Mouse (Mus musculus): Measurements from ENCODE around the gene Gm44503. TPM values are rescaled to one million over a fixed set of nuclear protein-coding genes. Genes with fewer than 3 reads are reported as not detected.

The Gm44503 gene
- polyA plus RNA-seq, 1 experiment from 2014 or later: not detected

DNA sequence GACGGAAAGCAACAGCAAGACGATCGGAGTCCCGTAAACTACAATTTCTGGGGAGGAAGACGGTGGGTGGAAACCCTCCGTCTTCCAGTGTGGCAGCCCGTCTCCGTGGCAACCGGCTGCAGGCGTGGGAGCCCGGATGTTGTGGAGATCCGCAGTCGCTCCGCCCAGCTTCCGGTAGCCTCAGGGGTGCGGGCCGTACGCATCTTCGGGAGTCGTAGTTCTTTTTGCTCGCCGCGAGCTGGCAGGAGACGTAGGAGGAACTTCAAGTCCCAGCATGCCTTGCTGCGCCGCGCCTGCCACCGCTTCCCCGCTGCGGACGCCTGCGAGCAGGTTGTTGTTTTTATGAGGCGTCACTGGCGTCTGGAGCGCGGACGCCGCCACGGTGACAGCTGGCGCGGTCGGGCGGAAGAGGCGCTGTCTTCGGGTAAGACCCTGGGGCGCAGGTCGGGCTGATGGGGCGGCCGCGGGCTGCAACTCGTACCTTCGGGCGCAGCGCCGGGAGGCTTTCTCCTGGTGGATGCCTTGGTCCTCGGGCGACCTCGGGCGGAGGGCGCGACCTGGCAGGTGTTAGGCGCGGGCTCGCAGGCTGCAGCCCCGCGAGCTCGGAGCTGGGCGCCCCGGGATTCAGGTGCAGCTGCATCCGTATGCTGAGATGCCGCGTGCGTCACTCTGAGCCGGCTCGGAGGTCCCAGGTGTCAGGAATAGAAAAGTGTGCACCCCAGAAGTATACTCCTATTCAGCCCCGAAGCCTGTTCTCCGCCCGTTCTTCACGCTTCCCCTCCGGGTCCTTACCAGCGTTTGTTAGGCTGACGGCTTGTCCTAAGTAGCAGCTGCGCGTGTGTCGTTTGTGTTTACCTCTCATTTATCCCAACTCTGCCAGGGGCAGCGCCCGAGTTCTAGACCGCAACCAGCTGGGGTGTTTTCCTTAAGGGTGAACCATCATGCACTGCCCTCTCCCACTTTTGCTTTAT is 26.9 kb downstream of the Gm44503 start, which contains the start of the genes Ccpg1os and Ccpg1:
Gene Ccpg1os (minus strand): TSS at position 133 of the 971 bp plus-strand sequence.
Gene Ccpg1 (plus strand): TSS at position 180 of the 971 bp plus-strand sequence.
- peak; percentile 98 for DNase-seq (ENCODE audit: low spot score)
- Histone ChIP-seq H3K4me2 (ENCODE audit: low read length) (peak within 1 kb of the TSS; percentile 89), H3K4me1 (replicated peaks; ENCODE audit: insufficient read depth, low read length) (peaks cover 13% of the 10 kb centered on the region), H3K36me3 (ENCODE audit: insufficient read depth, low read length) (no peaks in the 10 kb centered on the region), H3K27ac (peak within 1 kb of the TSS; percentile 60; the same call in 1 of the 2 replicates), H3K9ac (ENCODE audit: low read depth, low read length) (peak within 1 kb of the TSS; percentile 82), H3K9me3 (replicated peaks; ENCODE audit: low read length) (no peaks in the 10 kb centered on the region), H3K27me3 (ENCODE audit: insufficient read depth, low read length) (no peaks in the 10 kb centered on the region), H3K4me3 (replicated peaks; ENCODE audit: low read depth, low read length) (peak within 1 kb of the TSS; percentile 89)
- WGBS: under 1% methylated on average over 88 of the region's 88 CpGs
- peak; percentile 98 for ATAC-seq (replicated peaks; ENCODE audit: low FRiP score, low read depth)
- TF ChIP-seq CTCF (IDR thresholded peaks at IDR 0.05; ENCODE audit: low read depth): no peak

DNA sequence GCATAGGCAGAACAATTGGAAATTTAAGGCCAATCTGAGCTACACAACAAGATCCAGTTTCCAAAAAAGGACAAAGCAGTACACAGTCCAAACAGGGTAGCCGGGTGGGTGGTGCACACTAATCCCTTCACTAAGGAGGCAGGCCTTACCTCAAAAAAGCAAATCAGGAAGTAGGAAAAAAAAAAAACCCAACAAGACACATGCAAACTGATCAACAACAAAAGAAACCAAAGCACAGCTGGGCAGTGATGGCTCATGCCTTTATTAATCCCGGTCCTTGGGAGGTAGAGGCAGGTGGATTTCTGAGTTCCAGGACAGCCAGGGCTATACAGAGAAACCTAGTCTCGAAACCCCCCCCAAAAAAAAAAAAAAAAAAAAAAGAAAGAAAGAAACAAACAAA is 29.1 kb downstream of the Gm44503 start:
- TF ChIP-seq CTCF (IDR thresholded peaks at IDR 0.05; ENCODE audit: low read depth): no peak
- ATAC-seq (replicated peaks; ENCODE audit: low FRiP score, low read depth): no peak
- WGBS: 65% methylated on average over 3 of the region's 3 CpGs
- Histone ChIP-seq H3K27me3 (ENCODE audit: insufficient read depth, low read length) (no peaks in the 10 kb centered on the region), H3K4me2 (ENCODE audit: low read length) (no peak overlapping the region), H3K27ac (no peak overlapping the region), H3K9me3 (replicated peaks; ENCODE audit: low read length) (no peaks in the 10 kb centered on the region), H3K4me3 (replicated peaks; ENCODE audit: low read depth, low read length) (no peak overlapping the region), H3K9ac (ENCODE audit: low read depth, low read length) (no peak overlapping the region), H3K4me1 (replicated peaks; ENCODE audit: insufficient read depth, low read length) (peaks cover 13% of the 10 kb centered on the region), H3K36me3 (ENCODE audit: insufficient read depth, low read length) (no peaks in the 10 kb centered on the region)
- no peak for DNase-seq (ENCODE audit: low spot score)

DNA sequence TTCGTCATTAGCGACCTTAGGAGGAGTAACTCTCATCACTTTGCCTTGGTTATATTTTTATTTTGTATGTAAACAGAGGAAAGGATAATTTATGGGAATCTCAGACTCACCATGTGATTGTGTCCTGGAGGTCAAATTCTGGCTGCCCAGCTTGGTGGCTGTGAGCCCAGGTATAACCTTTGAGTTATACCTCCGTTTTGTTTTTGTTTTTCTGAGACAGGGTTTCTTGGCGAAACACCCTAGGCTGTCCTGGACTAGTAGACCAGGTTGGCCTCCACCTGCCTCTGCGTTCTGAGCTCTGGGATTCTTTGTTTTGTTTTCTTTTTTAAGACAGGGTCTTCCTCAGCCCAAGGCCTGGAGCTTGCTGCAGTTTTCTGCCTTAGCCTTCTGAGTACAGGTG is 30.1 kb downstream of the Gm44503 start:
- Histone ChIP-seq H3K4me3 (replicated peaks; ENCODE audit: low read depth, low read length) (no peak overlapping the region), H3K27me3 (ENCODE audit: insufficient read depth, low read length) (no peaks in the 10 kb centered on the region), H3K9ac (ENCODE audit: low read depth, low read length) (no peak overlapping the region), H3K4me2 (ENCODE audit: low read length) (no peak overlapping the region), H3K36me3 (ENCODE audit: insufficient read depth, low read length) (no peaks in the 10 kb centered on the region), H3K9me3 (replicated peaks; ENCODE audit: low read length) (no peaks in the 10 kb centered on the region), H3K4me1 (replicated peaks; ENCODE audit: insufficient read depth, low read length) (peaks cover 13% of the 10 kb centered on the region), H3K27ac (no peak overlapping the region)
- DNase-seq (ENCODE audit: low spot score) (no peak), ATAC-seq (replicated peaks; ENCODE audit: low FRiP score, low read depth) (no peak)
- 72% methylated on average over 5 of the region's 5 CpGs for WGBS
- no peak for TF ChIP-seq CTCF (IDR thresholded peaks at IDR 0.05; ENCODE audit: low read depth)

DNA sequence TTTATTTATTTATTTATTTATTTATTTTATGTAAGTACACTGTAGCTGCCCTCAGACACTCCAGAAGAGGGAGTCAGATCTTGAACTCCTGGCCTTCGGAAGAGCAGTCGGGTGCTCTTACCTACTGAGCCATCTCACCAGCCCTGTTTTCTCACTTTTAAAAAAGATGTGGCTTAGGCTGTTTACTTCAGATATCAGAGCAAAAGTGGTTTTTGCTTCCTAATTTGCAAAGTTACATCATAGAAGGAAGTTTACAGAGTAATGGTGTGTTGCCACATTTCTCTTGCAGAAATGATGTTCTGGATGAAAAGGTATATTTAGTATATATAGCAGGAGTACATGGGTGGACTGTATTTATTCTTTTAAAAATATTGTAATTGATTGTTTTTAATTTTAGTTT is 32.8 kb downstream of the Gm44503 start:
- 90% methylated on average over 2 of the region's 2 CpGs for WGBS
- no peak for TF ChIP-seq CTCF (IDR thresholded peaks at IDR 0.05; ENCODE audit: low read depth)
- no peak overlapping the region for H3K4me3 ChIP-seq (replicated peaks; ENCODE audit: low read depth, low read length)
- H3K9ac ChIP-seq (ENCODE audit: low read depth, low read length): no peak overlapping the region
- H3K4me1 ChIP-seq (replicated peaks; ENCODE audit: insufficient read depth, low read length): peaks cover under 1% of the 10 kb centered on the region; the same call in 1 of the 2 replicates
- DNase-seq (ENCODE audit: low spot score) (no peak), ATAC-seq (replicated peaks; ENCODE audit: low FRiP score, low read depth) (no peak)
- no peaks in the 10 kb centered on the region for H3K36me3 ChIP-seq (ENCODE audit: insufficient read depth, low read length)
- no peaks in the 10 kb centered on the region for H3K27me3 ChIP-seq (ENCODE audit: insufficient read depth, low read length)
- no peaks in the 10 kb centered on the region for H3K9me3 ChIP-seq (replicated peaks; ENCODE audit: low read length)
- H3K4me2 ChIP-seq (ENCODE audit: low read length): no peak overlapping the region
- no peak overlapping the region for H3K27ac ChIP-seq

DNA sequence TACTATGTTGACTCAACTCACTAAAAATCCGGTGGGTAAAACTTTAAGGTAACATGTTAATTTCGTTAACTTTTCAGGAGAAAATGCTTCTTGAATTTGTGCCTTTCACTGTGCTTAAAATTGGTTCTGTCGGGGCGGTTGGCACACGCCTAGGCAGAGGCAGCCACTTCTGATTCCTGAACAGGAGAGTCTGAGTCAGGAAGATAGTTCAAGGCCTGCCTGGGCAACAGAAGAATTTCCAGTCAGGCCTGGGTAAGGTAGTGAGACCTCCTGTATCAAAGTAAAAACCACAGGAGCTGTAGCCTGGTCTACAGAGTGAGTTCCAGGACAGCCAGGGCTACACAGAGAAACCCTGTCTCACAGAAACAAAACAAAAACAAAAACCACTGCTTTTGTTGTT is 33.9 kb downstream of the Gm44503 start:
- ATAC-seq (replicated peaks; ENCODE audit: low FRiP score, low read depth): no peak
- 90% methylated on average over 5 of the region's 5 CpGs for WGBS
- no peak overlapping the region for H3K9ac ChIP-seq (ENCODE audit: low read depth, low read length)
- DNase-seq (ENCODE audit: low spot score): no peak
- no peak overlapping the region for H3K4me3 ChIP-seq (replicated peaks; ENCODE audit: low read depth, low read length)
- H3K4me2 ChIP-seq (ENCODE audit: low read length): no peak overlapping the region
- H3K36me3 ChIP-seq (ENCODE audit: insufficient read depth, low read length): no peaks in the 10 kb centered on the region
- H3K4me1 ChIP-seq (replicated peaks; ENCODE audit: insufficient read depth, low read length): no peaks in the 10 kb centered on the region
- no peak for TF ChIP-seq CTCF (IDR thresholded peaks at IDR 0.05; ENCODE audit: low read depth)
- H3K27me3 ChIP-seq (ENCODE audit: insufficient read depth, low read length): no peaks in the 10 kb centered on the region
- H3K27ac ChIP-seq: no peak overlapping the region; the same call in 1 of the 2 replicates
- H3K9me3 ChIP-seq (replicated peaks; ENCODE audit: low read length): no peaks in the 10 kb centered on the region

DNA sequence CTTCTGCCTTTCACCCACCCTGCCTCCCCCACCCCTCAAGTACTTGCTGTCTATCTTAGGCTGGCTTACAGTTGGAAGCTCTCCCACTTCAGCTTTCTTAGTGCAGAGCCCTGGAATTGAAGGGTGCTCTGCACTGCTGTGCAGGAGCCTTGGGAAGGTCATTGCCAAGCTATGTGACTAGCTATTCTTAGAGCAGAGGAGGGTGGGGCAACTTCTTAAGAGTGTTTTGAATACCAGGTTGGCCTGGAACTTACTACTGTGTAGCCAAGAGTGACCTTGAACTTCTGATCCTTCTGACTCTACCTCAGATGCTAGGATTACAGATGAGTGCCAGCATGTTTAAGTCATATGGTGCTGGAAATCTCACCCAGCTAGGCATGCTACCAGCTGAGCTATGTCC is 37.5 kb downstream of the Gm44503 start:
- H3K4me3 ChIP-seq (replicated peaks; ENCODE audit: low read depth, low read length): no peak overlapping the region
- no peak for TF ChIP-seq CTCF (IDR thresholded peaks at IDR 0.05; ENCODE audit: low read depth)
- H3K9me3 ChIP-seq (replicated peaks; ENCODE audit: low read length): no peaks in the 10 kb centered on the region
- H3K27ac ChIP-seq: no peak overlapping the region
- H3K27me3 ChIP-seq (ENCODE audit: insufficient read depth, low read length): no peaks in the 10 kb centered on the region
- no peaks in the 10 kb centered on the region for H3K4me1 ChIP-seq (replicated peaks; ENCODE audit: insufficient read depth, low read length)
- ATAC-seq (replicated peaks; ENCODE audit: low FRiP score, low read depth) (no peak), DNase-seq (ENCODE audit: low spot score) (no peak)
- H3K36me3 ChIP-seq (ENCODE audit: insufficient read depth, low read length): no peaks in the 10 kb centered on the region
- no peak overlapping the region for H3K9ac ChIP-seq (ENCODE audit: low read depth, low read length)
- no peak overlapping the region for H3K4me2 ChIP-seq (ENCODE audit: low read length)

Data from kidney, postnatal 0 days (tissue).